ENCODE assay signal across 13 mouse cellular contexts in the genomic region with DNA sequence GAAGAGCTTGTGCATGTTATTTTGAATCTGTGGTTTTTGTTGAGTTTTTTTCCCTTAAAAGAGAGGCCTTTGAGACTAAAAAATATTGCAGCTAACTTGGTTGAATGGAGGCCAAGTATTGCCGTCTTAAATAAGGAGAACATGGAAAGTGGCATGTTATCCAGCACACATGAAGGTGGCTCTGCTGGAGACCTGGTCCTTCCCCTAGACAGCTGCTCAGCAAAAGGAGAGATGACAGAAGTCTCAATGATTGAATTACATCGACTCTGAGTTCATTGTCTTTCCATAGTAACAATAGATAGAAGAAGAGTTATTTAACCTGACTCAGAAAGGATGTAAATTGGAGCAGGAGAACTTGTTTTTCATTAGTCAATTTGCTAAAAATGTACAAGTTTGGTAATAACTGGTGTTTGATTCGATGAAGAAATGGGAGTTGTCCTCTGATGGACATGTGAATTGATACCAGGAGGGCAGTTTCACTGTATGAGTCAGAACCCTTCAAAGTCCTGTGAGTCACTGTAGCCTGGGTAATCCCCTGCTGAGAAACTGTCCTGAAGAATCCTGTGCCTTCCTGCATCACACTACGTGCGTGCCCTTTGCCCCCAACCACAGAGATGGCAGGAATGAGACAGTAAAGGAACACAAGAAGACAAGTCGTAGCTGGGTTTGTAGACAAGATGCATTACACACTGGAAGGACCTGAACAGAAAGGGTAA.
A peak's percentile ranks its signal among the peaks of the same experiment; 100 is the strongest.
DNase-seq lines count a peak whose midpoint lies in the region; ATAC-seq lines count a peak whose summit lies in the region.
"Had no signal": no experiment of that assay in that cellular context is flagged by ENCODE, and none has a peak within 500 bp of the region (broad histone marks: within the 10 kb centered on the region; RNA-seq: fewer than 3 reads in every experiment).

No protein-coding gene starts in this region.

- DNase-seq in adrenal gland, adult 8-10 months, result peak; percentile 25
- no peak for DNase-seq in adrenal gland, postnatal 4 days (ENCODE audit: low spot score in 2 of 2)
- peak; percentile 88 for DNase-seq in 3T3-L1 (ENCODE audit: low read depth, low spot score)
- DNase-seq in heart, postnatal 14 days, result no peak
- no peak for DNase-seq in right cerebral cortex, postnatal 36 days (ENCODE audit: low spot score in 2 of 2)
- DNase-seq in heart, postnatal 4 days, result no peak
- DNase-seq: right cerebral cortex, postnatal 4 days had no signal

- H3K4me1 ChIP-seq in intestine, embryonic 16.5 days (ENCODE audit: control insufficient read depth, insufficient read depth, low read length), result no peaks in the 10 kb centered on the region

- H3K9ac ChIP-seq in intestine, embryonic 16.5 days (ENCODE audit: low read depth, low read length), result no peak overlapping the region
- H3K9ac ChIP-seq: hindbrain, embryonic 15.5 days; liver, embryonic 14.5 days had no signal

- no peaks in the 10 kb centered on the region for H3K36me3 ChIP-seq in intestine, embryonic 16.5 days (ENCODE audit: control insufficient read depth, insufficient read depth, low read length)
- H3K36me3 ChIP-seq: hindbrain, embryonic 15.5 days had no signal

- H3K9me3 ChIP-seq in intestine, embryonic 16.5 days (ENCODE audit: control insufficient read depth, low read length), result no peaks in the 10 kb centered on the region
- H3K9me3 ChIP-seq: hindbrain, embryonic 15.5 days had no signal

- no peak overlapping the region for H3K27ac ChIP-seq in intestine, embryonic 16.5 days (ENCODE audit: low read length)
- H3K27ac ChIP-seq: hindbrain, embryonic 15.5 days; liver, embryonic 14.5 days; macrophage had no signal

- H3K27me3 ChIP-seq in intestine, embryonic 16.5 days (replicated peaks; ENCODE audit: control insufficient read depth, insufficient read depth, low read length), result no peaks in the 10 kb centered on the region
- H3K27me3 ChIP-seq: hindbrain, embryonic 15.5 days had no signal

- no peak overlapping the region for H3K4me3 ChIP-seq in intestine, embryonic 16.5 days (ENCODE audit: low read length)
- H3K4me3 ChIP-seq: erythroblast, embryonic 14.5 days; hindbrain, embryonic 15.5 days had no signal

- 76% methylated on average over 6 of the region's 6 CpGs for WGBS in intestine, embryonic 16.5 days

- intact Hi-C loops in heart, postnatal 14 days (cut with DNase I), result no loop called here

- H3K4me2 ChIP-seq in intestine, embryonic 16.5 days (ENCODE audit: low read depth, low read length), result no peak overlapping the region
- H3K4me2 ChIP-seq: hindbrain, embryonic 15.5 days had no signal

- peak; percentile 82 for ATAC-seq in activated CD4-positive, CD25-positive, alpha-beta regulatory T cell, adult 4 months
- peak; percentile 88 for ATAC-seq in intestine, embryonic 16.5 days

Comparison
In these comparisons a context has a peak if more than half of its experiments do, and no peak if none do; other contexts are left out.
1. DNase-seq: peak in adrenal gland, adult 8-10 months (single experiment) and 3T3-L1 (single experiment); none in adrenal gland, postnatal 4 days (0 of 2), heart, postnatal 14 days (0 of 2), right cerebral cortex, postnatal 36 days (0 of 2) and heart, postnatal 4 days (single experiment).